Mouse (Mus musculus) bone marrow, adult 2 months (tissue): ENCODE measurements at regions not wholly inside any gene's neighbourhood (a gene's known extent, or its start where the extent isn't known, plus 50 kb on each side); places are given as distances from the start of the nearest gene placed in this dataset.

ENCODE experiments used
- H3K27ac ChIP-seq: fragments of 200-500 bp; 2 replicates; pipeline ENCODE4 v1.5.1; 2012; ENCODE audit warnings: low read depth, mild to moderate bottlenecking, control low read depth, inconsistent platforms, low read length; ENCODE audit not compliant: control insufficient read depth, poor library complexity, insufficient read depth
- H3K4me1 ChIP-seq: fragments of 200-500 bp; 2 replicates; pipeline ENCODE4 v1.6.1; 2011; ENCODE audit warnings: low read length; ENCODE audit not compliant: control insufficient read depth, insufficient read depth
- H3K4me3 ChIP-seq: fragments of 200-500 bp; replicated peaks from 2 replicates; pipeline ENCODE3; 2011; ENCODE audit warnings: mild to moderate bottlenecking, low read depth, low read length, control low read depth; ENCODE audit not compliant: control insufficient read depth
- CTCF ChIP-seq: fragments of 200-500 bp; IDR thresholded peaks from 2 replicates; pipeline ENCODE4 v1.5.1; 2011; ENCODE audit warnings: low read length, control low read depth; ENCODE audit not compliant: control insufficient read depth, insufficient read depth
- POLR2A ChIP-seq: fragments of 200-500 bp; IDR thresholded peaks from 2 replicates; pipeline ENCODE4 v1.6.1; 2011; ENCODE audit warnings: low read depth, mild to moderate bottlenecking, control low read depth, low read length, borderline replicate concordance; ENCODE audit not compliant: control insufficient read depth
- WGBS: fragments of 180-500 bp; shearing (Covaris S2); methylation state at CpG from one replicate; pipeline ENCODE4 v1.1.7; 2018; 5-methylcytosine and 5-hydroxymethylcytosine counted together

DNA sequence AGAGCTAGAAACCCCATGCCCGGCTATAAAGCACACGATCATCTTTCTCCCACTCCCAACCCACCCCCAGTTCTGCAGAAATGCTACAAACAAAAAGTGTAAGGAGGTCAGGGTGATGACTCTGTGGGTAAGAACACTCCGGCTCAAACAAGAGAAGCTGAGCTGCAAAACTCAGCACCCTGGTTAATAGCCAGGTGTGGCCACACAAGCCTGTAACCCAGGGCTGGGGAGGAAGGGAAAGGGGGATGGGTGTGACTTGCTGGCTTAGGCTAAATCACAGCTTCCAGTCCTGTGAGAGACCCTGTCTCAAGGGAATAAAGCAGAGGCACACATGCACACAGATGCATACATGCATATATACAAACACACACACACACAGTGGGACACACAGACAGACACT is 96.6 kb upstream of the Klf3 start:
- Histone ChIP-seq H3K4me1 (peaks cover 3% of the 10 kb centered on the region; the same call in 1 of the 2 replicates), H3K27ac (no peak overlapping the region), H3K4me3 (no peak overlapping the region)
- TF ChIP-seq POLR2A (no peak), CTCF (no peak)
- WGBS = 88% methylated on average over 3 of the region's 3 CpGs

DNA sequence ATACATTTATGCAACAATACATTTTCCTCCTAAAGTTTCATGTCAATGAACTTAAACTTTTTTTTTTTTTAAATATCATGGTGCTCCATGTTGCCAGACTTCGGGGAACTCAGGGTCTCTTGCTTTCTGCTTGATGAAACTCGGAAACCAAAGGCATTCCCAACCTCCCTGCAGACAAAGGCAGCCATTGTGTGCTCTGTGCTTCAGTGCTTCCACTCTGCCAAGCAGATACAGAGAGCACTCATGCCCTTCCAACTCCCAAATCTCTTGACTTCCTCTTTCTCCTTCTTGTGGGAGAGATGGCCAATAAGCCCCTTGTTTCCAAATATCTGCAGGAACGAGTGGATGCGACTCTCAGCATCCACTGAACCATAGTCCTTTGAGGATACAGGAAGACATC is 94.0 kb upstream of the Klf3 start:
- Histone ChIP-seq H3K27ac (no peak overlapping the region), H3K4me1 (no peaks in the 10 kb centered on the region; the same call in 1 of the 2 replicates), H3K4me3 (no peak overlapping the region)
- TF ChIP-seq CTCF = no peak
- TF ChIP-seq POLR2A = no peak
- WGBS = 65% methylated on average over 4 of the region's 4 CpGs

- 64% methylated on average over 3 of the region's 3 CpGs for WGBS
- TF ChIP-seq CTCF (no peak), POLR2A (no peak)
- H3K4me3 ChIP-seq = no peak overlapping the region
- H3K27ac ChIP-seq = no peak overlapping the region
- no peaks in the 10 kb centered on the region; the same call in 1 of the 2 replicates for H3K4me1 ChIP-seq
These were observed 93.0 kb upstream of the Klf3 start for GRCm38 (mm10) chr5:64710236-64710635.

GRCm38 (mm10) chr5:64710968-64711367 is 92.2 kb upstream of the Klf3 start:
- TF ChIP-seq POLR2A (no peak), CTCF (no peak)
- 93% methylated on average over 4 of the region's 4 CpGs for WGBS
- no peaks in the 10 kb centered on the region; the same call in 1 of the 2 replicates for H3K4me1 ChIP-seq
- no peak overlapping the region for H3K27ac ChIP-seq
- no peak overlapping the region for H3K4me3 ChIP-seq

GRCm38 (mm10) chr5:64714221-64714653 is 89.0 kb upstream of the Klf3 start:
- TF ChIP-seq CTCF (no peak), POLR2A (no peak)
- Histone ChIP-seq H3K4me3 (no peak overlapping the region), H3K27ac (no peak overlapping the region; the same call in 1 of the 2 replicates), H3K4me1 (no peaks in the 10 kb centered on the region; the same call in 1 of the 2 replicates)
- WGBS = 87% methylated on average over 10 of the region's 10 CpGs

DNA sequence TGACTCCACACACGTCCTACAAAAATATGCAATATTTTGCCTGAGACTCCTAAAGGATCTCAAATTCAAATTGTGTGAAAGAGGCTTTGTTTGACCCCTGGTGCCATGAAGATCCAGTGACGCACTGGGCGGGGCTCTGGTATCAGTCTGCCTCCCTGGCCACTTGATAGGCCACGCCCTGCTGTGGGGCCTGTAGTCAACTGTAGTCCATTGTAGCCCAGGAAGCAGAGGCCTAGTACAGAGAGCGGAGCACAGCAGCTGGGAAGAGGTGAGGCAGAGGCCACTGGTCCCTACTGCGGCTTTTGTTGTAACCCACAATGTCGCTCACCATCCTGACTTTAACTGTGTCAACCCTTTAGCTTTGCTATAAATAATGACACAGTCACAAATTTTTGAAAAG is 88.5 kb upstream of the Klf3 start:
- Histone ChIP-seq H3K4me1 (no peaks in the 10 kb centered on the region; the same call in 1 of the 2 replicates), H3K27ac (no peak overlapping the region), H3K4me3 (no peak overlapping the region)
- 73% methylated on average over 7 of the region's 7 CpGs for WGBS
- no peak for TF ChIP-seq CTCF
- no peak for TF ChIP-seq POLR2A

GRCm38 (mm10) chr5:64716551-64716950 is 86.6 kb upstream of the Klf3 start:
- H3K27ac ChIP-seq = no peak overlapping the region
- 62% methylated on average over 4 of the region's 4 CpGs for WGBS

GRCm38 (mm10) chr5:64722211-64722610 is 81.0 kb upstream of the Klf3 start:
- TF ChIP-seq POLR2A (no peak), CTCF (no peak)
- no peak overlapping the region for H3K27ac ChIP-seq
- no peaks in the 10 kb centered on the region for H3K4me1 ChIP-seq
- no peak overlapping the region for H3K4me3 ChIP-seq

More at GRCm38 (mm10) chr5:64716551-64716950, 86.6 kb upstream of the Klf3 start:
- TF ChIP-seq POLR2A = no peak
- no peak for TF ChIP-seq CTCF
- no peaks in the 10 kb centered on the region; the same call in 1 of the 2 replicates for H3K4me1 ChIP-seq
- H3K4me3 ChIP-seq = no peak overlapping the region

DNA sequence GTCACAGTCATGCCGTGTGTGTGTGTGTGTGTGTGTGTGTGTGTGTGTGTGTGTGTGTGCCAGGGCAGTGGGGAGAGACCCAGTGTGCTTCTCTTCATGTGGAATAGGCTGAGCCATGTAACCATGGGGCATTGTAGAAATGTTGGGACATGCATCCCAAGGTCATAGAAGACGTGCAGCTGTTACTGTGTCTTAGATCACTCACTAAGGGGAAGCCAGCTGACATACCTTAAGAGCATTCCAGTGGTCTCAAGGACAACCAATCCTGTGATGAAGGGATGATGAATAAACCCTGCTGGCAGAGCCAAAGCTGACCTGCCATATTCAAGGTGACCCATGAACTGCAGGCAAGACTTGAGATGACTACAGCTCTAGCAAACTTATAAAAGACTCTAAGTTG is 75.3 kb upstream of the Klf3 start:
- 79% methylated on average over 2 of the region's 2 CpGs for WGBS
- TF ChIP-seq CTCF (no peak), POLR2A (no peak)

DNA sequence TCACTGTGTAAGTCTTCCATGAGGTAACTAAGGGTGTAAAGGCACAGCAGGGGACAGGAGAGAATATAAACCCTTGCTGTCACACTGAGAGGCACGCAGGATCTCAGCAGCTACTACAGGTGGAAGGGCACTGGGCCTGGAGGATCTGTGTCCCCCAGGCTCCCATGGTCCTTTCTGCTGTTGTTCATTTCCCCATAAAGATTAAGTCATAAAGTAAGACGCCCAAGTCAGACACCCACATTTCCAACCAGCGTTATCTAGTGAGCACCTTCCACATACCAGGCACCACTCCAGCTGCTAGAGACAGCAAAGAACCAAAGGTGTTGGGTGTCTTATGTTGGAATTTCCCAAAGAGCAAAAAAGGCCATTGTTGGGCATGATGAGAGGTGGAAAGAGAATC is 70.8 kb upstream of the Klf3 start:
- Histone ChIP-seq H3K4me1 (no peaks in the 10 kb centered on the region; the same call in 1 of the 2 replicates), H3K4me3 (no peak overlapping the region), H3K27ac (no peak overlapping the region)
- WGBS = 78% methylated on average over 3 of the region's 3 CpGs
- TF ChIP-seq CTCF (no peak), POLR2A (no peak)

More for the DNA sequence above, 75.3 kb upstream of the Klf3 start:
- H3K27ac ChIP-seq = no peak overlapping the region
- no peaks in the 10 kb centered on the region; the same call in 1 of the 2 replicates for H3K4me1 ChIP-seq
- H3K4me3 ChIP-seq = no peak overlapping the region
